In genomic region chr11:3684232-3684631, GRCm38 (mm10) we compare ENCODE assay signal across 15 mouse cellular contexts.
"Had no signal": no experiment of that assay in that cellular context is flagged by ENCODE, and none has a peak within 500 bp of the region (broad histone marks: within the 10 kb centered on the region; RNA-seq: fewer than 3 reads in every experiment).

No protein-coding gene starts in this region.

- H3K4me1 ChIP-seq: lung, embryonic 15.5 days; midbrain, embryonic 12.5 days; midbrain, embryonic 15.5 days; neural tube, embryonic 12.5 days; stomach, embryonic 15.5 days had no signal

- ATAC-seq: liver, postnatal 0 days; midbrain, embryonic 15.5 days had no signal

- DNase-seq: liver, postnatal 0 days; lung, adult 2 months; lung, postnatal 10 days; right cerebral cortex, postnatal 14 days; thymus, adult 2 months; thymus, postnatal 25 days; thymus, postnatal 4 days had no signal

- H3K27me3 ChIP-seq: lung, embryonic 15.5 days; megakaryocyte, embryonic 14.5 days; midbrain, embryonic 12.5 days; midbrain, embryonic 15.5 days; neural tube, embryonic 12.5 days; stomach, embryonic 15.5 days had no signal

- H3K4me3 ChIP-seq: lung, embryonic 15.5 days; megakaryocyte, embryonic 14.5 days; midbrain, embryonic 12.5 days; midbrain, embryonic 15.5 days; neural tube, embryonic 12.5 days; stomach, embryonic 15.5 days had no signal

- H3K27ac ChIP-seq: lung, embryonic 15.5 days; macrophage; midbrain, embryonic 12.5 days; midbrain, embryonic 15.5 days; neural tube, embryonic 12.5 days; stomach, embryonic 15.5 days; stomach, postnatal 0 days had no signal

- H3K9ac ChIP-seq: liver, postnatal 0 days; lung, embryonic 15.5 days; midbrain, embryonic 12.5 days; midbrain, embryonic 15.5 days; neural tube, embryonic 12.5 days; stomach, embryonic 15.5 days had no signal

- H3K9me3 ChIP-seq: lung, embryonic 15.5 days; megakaryocyte, embryonic 14.5 days; midbrain, embryonic 12.5 days; midbrain, embryonic 15.5 days; neural tube, embryonic 12.5 days; stomach, embryonic 15.5 days had no signal

- H3K4me2 ChIP-seq: lung, embryonic 15.5 days; midbrain, embryonic 12.5 days; midbrain, embryonic 15.5 days; neural tube, embryonic 12.5 days; stomach, embryonic 15.5 days had no signal
